Mouse (Mus musculus) heart, adult 9 months (tissue): ENCODE measurements around the gene U2af1l4.

Experiments
- DNase-seq, 2 experiments: peaks; one replicate each; pipeline ENCODE4 v3.0.0; 2022; ENCODE audit warnings: low spot score in 2 of 2

U2af1l4 gene

DNA sequence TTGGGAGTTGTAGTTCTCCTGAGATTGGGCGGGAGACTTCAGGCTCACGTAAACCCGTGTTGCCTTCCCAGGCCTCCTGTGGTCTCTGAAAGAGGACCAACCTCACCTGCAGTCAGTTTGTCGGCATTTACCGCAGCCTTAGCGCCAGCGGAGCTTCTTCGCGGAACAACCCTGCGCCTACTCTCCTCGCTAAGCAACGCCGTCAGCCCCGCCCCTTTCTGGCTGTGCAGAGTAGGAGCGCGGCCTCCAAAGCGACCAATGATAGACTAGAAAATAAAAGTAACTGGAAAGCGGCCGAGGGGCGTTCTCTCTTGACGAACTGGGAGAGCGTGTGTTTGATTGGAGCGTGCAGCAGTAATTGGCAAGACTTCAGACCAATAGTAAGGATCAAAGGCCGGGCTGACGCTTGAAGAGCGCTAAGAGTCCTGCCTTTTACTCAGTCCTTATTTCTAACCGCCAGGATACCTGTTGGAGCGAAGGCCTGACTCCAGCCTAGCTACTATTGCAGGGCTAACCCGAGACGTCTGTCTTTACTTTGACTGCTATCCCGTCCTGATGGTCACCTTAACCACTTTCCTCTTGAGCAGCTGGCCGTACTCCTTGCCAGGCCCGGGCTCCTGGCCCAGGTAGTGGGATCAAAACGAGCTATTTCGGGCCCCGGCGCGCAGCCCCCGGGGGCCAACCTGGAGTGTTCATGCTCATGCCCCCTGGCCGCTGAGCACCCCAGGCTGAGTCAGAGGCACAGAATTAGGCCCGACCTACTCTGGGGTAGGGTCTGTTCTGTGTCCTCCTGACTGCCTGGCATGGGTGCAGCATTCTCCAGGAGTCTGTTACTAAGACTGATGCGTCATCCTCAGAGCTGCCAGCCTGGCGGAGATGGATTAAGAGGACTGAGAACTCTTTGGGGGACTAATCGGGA lies 10.7 kb upstream of the U2af1l4 start, which contains the start of the genes Hspb6 and Proser3:
Gene Hspb6 (plus strand): TSS at position 77 of the 919 bp plus-strand sequence.
Gene Proser3 (minus strand): TSS at position 198 of the 919 bp plus-strand sequence.
- peak; percentile 98 to 99 for DNase-seq

DNA sequence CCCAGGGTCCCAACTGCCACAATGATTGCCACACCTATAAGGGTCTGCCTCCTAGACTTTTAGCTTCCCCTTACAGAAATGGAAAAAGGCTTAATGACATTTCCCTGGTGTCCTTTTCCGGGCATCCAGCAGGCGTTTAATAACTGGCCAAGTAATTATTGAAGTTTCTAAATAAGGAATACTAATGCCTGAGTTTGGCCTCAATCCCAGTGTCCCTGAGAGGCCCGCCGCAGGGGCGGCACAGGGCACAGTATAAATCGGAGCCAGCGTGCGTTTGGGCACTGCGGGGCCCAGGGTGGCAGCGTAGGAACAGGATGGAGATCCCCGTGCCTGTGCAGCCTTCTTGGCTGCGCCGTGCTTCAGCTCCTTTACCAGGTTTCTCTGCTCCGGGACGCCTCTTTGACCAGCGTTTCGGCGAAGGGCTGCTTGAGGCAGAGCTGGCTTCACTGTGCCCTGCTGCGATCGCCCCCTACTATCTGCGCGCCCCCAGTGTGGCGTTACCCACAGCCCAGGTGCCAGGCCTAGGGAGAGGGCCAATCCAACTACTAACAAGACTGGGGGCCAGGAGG lies 10.0 kb upstream of the U2af1l4 start:
- peak; percentile 61 to 77 for DNase-seq

DNA sequence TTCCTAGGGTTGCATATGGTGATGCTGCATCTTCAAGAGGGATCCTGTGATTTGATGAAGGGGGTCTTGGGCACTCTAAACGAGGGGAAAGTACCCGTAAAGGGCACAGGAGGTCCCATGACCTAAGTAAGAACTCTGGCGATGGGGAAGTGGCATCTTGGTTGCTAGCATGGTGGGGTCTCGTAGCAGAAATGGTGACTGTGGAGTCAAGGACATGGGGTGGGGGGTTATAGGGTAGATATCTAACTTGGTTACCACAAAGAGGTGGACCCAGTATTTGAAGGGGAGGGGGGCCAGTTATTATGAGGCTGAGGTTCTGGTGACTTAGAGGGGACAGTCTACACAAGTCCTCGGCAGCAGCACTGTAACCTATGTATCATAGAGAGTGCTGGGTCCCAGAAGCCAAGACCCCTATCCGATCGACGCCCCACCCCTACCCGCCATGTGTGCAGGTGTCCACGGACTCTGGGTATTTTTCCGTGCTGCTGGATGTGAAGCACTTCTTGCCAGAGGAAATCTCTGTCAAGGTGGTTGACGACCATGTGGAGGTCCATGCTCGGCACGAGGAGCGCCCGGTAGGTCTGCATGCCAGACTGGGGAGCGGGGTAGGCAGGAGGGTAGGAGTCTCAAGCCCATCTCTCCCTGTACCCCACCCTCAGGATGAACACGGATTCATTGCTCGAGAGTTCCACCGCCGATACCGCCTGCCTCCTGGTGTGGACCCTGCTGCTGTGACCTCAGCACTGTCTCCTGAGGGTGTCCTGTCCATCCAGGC lies 9.1 kb upstream of the U2af1l4 start:
- DNase-seq: no peak

DNA sequence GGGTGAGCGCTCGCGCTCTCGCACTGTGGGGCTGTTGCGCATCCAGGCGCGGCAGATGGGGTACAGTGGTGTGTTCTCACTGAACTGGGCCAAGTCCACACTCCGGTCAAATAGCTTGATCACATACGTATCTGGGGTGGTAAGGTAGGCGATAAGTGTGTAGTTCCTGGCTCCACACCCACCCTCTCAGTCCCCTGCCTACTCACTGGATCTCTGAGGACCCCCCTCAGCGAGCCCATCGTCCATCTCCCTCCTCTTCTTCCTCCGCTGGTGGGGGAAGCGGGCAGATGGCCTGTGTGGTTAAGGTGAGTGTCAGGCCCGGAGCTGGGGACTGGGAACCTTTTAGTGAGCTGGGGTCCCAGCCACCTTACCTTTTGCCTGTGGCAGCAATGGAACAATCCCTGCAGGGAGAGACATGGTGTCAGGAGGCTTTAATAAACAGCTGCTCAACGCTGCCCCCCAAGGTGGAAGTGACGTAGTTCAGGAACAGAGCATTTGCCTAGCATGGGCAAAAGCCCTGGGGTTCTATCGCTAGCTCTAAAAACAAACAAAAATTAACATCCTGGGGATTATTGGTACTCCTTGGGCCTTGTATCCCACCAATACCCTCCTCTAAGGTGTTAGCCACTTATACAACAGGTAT lies 6.1 kb upstream of the U2af1l4 start:
- no peak for DNase-seq

DNA sequence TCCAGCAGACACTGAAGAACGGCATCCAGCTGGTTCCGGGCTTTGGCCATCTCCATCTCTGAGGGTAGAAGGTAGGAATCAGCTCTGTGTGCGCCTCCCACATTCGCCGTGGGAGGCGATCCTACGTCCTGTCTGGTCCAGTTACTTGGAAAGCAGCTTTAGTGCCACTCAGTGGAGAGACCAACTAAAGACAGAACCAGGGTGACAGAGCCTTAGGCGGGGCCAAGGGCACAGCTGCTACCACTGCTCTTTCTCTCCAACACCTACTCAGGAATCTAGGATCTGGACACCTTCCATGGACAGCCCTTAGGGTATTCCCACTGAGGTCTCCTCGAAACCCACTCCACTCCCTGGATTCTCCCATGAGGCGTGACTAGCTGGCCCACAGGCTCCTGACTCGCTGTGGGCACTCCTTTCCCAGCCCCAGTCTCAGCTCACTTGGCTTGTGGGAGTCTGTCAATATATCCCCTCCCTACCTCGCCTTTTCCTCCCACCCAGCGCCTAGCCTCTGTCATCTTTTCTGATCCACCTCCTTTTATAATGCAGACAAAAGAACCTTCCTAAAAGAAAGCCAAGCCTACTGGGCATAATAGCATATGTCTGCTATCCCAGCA lies 5.1 kb upstream of the U2af1l4 start:
- no peak for DNase-seq

DNA sequence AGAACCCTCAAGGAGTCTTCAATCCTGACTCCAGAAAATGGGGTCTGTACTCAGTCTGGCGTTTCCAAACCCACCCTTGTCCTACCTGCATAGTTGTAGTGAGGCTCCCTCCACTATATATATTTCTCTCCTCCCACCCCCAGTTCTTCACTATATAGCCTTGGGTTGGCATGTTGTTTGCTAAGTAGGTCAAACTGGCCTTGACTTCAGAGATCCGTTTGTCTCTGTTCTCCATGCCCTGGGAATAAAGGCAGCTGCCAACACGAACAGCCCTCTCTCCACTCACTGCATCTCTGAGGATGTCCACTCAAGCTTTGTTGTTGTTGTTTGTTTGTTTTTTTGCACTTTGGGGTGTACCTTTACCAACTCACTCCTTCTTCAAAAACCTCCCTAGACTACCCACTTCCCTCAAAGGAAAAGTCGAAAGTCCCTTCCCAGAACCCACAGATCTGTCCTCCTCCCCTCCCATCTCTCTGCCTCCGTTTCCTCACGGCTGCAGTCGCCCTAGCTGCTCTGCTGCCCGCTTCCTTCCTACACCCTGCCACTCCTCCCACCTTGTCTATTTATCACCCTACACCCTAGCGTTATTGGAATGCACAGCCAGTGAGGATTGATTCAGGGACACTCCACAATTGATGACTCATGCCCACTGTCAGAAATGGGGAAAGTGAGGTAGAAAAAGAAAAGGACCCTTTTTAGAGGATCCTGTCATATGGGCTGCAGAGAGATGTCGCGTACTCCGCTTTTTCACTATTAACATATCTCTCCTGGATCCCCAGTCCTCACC lies 4.3 kb upstream of the U2af1l4 start:
- DNase-seq: no peak

DNA sequence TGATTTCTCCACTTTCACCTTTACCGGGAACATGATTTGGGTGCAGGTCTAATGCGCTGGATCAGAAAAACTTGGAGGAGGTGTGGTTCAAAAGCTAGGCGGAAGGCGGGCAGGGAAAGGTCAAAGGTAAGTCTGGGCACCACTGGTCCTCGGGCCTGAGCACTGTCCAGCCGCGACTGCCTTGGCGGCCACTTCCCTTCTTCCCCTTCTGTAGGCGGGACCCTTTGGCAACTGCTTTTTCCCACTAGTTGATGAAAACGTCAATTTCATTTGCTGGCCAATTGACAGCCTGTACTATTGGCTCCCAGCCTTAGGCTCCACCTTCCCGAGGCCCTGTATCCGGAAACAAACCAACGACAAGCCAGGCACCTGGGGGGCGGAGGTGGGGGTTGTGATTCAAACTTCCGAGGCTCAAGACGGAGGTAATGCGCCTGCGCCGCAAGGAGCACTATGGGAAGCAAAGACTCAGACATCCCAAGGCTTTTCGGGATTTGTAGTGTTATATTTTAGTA lies 3.6 kb upstream of the U2af1l4 start, which contains the start of gene Lin37:
Gene Lin37 (minus strand): TSS at position 396 of the 512 bp plus-strand sequence.
- peak; percentile 99 for DNase-seq

DNA sequence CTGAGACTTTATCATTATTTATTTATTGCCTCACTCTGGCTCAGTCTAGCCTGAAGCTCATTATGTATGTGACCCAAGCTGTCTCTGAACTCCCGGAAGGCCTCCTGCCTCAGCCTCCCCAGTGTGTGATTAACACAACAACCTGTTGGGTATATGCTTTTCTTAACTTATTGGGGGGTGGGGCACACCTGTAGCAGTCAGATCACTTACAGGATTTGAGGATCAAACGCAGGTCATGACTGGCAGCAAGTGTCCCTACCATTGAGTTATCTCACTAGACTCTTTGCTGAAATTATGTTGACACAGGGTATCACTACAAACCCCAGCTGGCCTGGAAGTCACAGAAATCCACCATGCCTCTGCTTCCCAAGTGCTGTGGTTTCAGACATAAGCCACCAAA lies 2.8 kb upstream of the U2af1l4 start:
- no peak for DNase-seq

DNA sequence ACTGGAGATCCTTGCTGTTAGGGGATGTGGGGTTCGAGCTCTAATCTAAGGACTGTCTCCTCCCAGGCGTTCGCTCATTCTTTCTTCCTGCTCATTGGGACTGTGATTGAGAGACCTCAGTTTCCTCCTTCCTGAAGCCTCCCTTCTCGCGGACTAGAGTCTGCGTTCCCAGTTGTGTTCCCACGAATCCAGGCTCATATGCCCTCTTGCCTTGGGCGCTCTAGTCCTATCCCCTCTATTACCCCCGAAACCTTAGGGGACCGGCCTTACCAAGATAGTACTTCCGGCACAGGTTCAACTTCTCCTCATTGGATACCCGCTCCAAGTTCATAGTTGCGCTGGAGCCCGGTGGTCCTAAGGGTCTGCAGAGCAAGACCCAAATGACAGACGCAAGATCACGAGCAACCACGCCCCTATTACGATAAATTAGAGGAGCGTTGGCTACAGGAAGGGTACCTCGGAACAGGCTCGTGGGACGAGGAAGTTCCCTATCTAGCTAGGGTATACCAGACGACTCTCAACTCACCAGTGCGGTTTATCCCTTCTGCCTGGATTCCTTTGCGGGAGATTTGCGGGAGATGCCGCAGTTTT lies 480 bp upstream of the U2af1l4 start:
- DNase-seq: no peak

DNA sequence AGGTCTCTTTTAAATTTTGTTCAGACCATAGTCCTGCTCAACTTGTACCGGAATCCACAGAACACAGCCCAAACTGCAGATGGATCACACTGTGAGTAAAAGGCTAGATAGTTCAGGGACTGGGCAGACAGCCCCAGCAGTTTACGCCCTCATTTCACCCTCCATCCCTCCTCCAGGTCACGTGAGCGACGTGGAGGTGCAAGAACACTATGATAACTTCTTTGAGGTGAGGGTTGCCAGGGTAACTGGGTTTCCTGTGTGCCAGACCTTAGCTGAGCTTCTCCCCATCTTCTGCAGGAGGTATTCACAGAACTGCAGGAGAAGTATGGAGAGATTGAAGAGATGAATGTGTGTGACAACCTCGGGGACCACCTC lies 792 bp downstream of the U2af1l4 start:
- no peak for DNase-seq

DNA sequence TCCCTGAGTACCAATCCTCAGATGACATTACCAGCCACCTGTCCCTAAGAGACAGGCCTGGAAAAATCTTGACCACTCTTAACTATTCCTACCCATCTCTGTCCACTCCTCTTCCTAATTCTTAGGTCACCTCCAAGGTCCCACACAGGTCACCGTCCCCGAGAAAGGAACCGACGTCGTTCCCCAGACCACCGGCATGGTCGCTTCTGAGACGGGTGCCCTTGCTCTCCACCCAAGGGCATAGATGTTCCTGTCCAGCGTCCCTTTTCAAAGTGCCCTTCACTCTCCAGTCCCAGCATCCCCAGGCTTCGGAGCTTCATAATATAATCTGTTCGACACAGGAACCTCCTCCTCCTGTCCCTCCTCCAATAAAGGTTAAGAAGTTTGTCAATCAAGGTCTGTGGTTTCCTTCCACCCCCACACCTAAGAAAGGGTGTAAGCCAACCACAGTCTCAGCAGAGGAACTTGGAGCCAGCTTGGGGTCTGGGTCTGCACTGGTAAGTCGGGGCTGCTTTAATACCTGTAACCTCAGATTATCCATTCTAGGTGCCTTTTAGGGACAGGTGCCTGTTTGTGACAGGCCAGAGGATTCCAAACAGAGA lies 2.0 kb downstream of the U2af1l4 start, which contains the start of gene Igflr1:
Gene Igflr1 (plus strand): TSS at position 458 of the 602 bp plus-strand sequence.
- DNase-seq: no peak

DNA sequence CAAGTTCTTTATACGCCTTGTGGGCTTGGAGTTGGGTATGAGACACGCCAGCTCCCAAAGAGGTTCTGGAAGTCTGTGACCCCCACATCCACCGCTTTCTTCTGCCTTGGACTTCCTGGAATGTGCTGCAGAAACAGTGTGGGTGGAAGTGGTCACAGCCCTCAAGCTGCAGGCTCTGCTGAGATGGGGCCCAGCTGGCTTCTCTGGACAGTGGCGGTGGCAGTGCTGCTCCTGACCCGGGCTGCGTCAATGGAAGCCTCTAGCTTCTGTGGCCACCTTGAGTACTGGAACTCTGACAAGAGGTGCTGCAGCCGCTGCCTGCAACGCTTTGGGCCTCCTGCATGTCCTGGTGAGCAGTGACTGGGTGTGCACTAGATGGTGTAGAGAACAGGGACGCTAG lies 2.9 kb downstream of the U2af1l4 start:
- no peak for DNase-seq

DNA sequence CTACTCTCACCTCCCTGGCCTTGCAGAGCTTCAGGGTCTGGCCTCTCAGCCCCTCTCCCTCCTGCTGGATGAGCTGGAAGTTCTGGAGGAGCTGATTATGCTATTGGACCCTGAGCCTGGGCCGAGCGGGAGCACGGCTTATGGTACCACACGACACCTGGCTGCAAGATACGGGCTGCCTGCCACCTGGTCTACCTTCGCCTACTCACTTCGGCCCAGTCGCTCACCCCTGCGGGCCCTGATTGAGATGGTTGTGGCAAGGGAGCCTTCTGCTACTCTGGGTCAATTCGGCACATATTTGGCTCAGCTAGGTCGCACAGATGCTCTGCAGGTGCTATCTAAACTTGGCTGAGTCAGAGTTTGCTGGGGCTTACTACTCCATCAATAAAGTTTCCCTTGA lies 4.5 kb downstream of the U2af1l4 start:
- no peak for DNase-seq

DNA sequence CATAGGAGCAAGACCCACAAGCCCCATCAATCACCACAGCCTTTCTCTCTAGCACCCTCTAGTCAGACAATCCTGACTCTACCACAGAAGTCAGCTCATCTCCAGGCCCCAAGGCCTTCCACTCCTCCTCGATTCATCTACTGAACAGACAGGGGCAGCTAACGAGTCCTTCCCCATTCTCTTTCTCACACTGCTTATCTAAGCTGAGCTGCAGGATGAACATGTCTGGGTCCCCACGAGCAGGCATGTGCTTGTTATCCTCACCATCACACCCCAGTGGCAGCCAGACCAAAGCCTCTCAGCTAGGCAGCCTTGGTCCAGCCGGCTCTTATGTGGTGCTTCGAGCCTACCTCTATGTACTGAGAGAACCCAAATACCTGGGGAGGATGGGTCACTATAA lies 9.3 kb downstream of the U2af1l4 start:
- DNase-seq: no peak

DNA sequence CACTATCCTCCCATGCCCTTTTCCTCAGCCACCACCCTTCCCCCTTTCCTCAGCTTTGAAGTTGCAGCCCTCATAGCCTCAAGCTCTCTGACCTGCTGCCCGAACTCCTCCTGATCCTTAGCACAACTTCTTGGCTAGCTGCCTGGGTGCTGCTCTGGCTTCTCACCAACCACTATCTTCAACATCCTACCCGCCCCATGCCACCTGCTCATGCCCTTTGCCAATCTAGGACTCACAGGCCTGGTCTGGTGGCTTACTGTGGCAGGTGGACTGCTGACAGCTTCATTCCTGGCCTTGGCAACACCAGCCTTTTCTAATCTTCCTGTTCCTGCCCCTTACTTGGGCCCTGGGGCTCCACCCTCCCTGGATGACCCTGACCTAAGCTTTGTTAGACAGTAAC lies 9.9 kb downstream of the U2af1l4 start:
- peak; percentile 62 to 66 for DNase-seq

DNA sequence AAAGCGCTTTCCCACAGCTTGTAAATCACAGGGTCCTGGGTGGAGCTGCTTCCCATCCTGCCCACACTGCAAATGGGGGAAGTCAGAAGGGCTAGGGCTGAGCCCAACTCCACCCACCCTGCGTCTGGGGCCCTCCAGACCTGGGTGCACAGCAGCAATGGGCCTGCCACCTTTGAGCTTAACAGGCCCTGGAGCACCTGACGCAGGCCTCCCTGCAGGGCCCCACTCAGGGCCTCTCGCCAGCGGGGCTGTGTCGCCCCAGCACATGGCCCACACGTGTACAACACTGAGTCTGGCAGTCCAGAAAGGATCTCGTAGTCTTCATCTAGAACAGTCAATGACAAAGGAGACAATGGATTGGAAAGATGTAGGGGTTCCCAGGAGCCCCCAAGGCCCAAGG lies 16.8 kb downstream of the U2af1l4 start:
- no peak for DNase-seq

DNA sequence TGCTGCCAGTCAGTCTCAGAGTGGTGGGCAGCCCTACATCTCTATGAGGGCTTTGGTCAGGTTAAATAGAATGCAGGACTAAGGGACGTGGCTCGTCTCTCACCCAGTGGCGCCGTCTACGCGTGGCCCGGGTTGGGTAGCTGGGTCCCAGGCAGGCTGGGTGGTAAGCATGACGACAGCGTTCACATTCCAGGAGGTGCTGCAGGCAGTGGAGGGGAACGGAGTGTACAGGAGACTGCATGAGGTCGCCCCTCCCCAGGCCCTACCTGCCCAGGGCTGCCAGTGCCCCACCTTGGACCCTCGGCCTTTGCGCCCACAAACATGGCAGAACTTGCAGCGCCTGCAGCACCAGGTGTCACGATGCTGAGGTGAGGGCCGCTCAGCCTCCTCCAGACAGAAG lies 18.4 kb downstream of the U2af1l4 start:
- no peak for DNase-seq

DNA sequence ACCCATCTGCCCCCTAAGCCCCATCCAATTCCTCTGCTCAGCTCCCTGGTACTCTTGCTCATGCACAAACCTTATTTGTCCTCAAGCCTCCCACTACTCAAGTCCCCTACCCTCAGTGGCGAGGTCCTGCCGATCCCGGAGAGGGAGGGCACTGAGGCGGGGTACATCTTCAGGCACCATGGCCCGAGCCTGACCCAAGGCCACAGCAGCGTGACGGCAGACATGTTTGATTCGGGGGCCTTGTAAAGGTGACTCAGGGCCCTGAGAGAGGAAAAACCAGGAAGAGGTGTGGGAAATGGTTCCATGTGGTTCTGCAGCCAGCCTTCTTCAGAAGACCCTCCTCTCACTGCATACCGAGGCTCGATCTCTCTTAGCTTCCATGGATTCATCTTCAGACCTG lies 21.2 kb downstream of the U2af1l4 start:
- DNase-seq: no peak

DNA sequence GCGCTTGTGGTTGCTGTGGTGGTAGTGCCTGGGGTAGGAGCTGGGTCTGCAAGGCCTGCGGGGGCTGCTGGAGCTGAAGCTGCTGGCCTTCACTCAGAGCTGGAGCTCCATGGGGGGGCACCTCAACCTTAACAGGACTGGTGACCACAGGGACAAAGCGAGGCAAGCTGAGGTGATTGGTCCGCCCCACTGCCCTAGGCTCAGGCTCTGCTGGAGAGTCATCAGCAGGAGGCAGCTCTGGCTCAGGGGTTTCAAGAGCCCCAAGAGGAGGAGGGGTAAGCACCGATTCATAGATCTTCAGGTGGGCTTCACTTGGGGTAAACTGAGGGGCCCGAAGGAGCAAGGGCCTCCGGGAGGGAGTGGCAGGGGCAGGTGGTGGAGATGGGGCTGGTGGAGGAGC lies 22.1 kb downstream of the U2af1l4 start:
- DNase-seq: no peak
